Mouse (Mus musculus) embryonic fibroblast, embryonic 13.5 days (primary cell): Measurements from ENCODE around the gene Cox5b.

ENCODE experiments used
- CTCF ChIP-seq: IDR thresholded peaks from 2 replicates; pipeline ENCODE4 v1.5.1; 2011; ENCODE audit warnings: mild to moderate bottlenecking, control low read depth, low read length, moderate library complexity, borderline replicate concordance; ENCODE audit not compliant: insufficient read depth
- POLR2A ChIP-seq: IDR thresholded peaks from 2 replicates; pipeline ENCODE4 v1.6.1; 2011; ENCODE audit warnings: low read depth, mild to moderate bottlenecking, control low read depth, low read length, moderate library complexity

DNA sequence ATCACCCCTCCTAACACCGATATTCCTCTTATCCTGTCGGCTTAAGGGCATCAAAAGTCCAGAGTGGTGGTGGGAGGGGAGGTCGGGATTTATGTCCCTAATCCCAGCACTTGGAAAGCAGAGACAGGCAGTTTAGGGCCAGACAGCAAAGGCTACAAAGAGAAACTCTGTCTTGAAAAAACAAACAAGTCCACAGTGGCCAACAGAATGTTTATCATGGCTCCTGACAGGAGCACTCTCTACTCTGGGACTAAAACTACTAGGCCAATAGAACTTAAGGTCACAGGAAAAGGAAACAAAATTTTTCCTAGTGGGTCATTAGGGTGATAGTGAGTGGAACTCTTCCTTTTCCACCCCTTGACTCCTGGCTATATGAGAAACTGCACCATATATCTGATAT, 16.3 kb upstream of the Cox5b start:
- TF ChIP-seq POLR2A (no peak), CTCF (no peak)
